Mouse (Mus musculus): ENCODE measurements around the gene Zswim7.

GRCm38 (mm10) chr11:62247759-62248400 lies 33.3 kb downstream of the Zswim7 start:
- TF ChIP-seq POLR2A (IDR thresholded peaks at IDR 0.05; ENCODE audit: borderline replicate concordance, control insufficient read depth, low read depth, low read length) (no peak), CTCF (IDR thresholded peaks at IDR 0.05; ENCODE audit: control insufficient read depth, insufficient read depth, low read length) (no peak)
